Mouse (Mus musculus) cerebellum, adult (tissue): ENCODE data around the gene Hmg20b.

Experiments
- ATAC-seq: cut with Nextera tagmentation; 2 replicates; pipeline ENCODE4 v1.9.2; 2017; ENCODE audit warnings: mild to moderate bottlenecking, moderate library complexity, mixed read lengths; ENCODE audit not compliant: insufficient number of reproducible peaks, low FRiP score, low TSS enrichment

The Hmg20b gene

DNA sequence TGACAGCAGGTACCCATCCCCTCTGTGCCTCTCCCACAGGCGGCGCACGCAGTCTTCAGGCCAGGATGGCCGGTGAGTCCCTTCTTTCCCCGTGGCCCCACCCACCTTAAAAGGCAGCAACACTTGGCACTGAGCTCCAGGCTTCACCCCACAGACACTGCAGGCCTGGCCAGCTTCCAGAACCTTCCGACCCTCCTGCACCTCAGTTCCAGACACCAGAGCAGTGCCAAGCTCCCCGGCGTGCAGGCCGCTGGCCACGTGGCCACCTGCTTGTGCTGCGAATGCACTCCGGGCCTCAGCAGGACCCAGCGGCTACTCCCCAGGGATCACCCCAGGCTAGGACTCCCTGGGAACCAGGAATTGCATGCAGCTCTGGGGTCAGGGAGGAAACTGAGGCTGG, 36.7 kb downstream of the Hmg20b start:
- ATAC-seq, result no peak

DNA sequence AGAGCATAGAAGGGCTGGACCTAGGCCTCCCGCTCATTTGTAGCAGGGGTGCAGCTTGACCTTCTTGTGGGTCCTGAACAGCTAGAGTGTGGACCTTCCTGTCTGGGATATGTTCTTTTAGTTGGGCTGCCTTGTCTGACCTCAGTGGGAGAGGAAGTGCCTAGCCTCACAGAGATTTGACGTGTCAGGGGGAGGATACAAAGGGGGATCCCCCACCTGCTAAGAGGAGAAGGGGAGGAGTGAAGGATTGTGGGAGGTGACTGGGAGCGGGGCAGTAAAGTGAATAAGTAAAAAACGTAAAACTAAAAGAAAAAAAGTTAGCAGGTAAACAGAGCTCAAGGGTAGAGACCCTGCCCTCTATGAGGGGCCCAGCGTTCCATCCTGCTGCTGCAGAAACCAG, 40.7 kb downstream of the Hmg20b start:
- no peak for ATAC-seq

DNA sequence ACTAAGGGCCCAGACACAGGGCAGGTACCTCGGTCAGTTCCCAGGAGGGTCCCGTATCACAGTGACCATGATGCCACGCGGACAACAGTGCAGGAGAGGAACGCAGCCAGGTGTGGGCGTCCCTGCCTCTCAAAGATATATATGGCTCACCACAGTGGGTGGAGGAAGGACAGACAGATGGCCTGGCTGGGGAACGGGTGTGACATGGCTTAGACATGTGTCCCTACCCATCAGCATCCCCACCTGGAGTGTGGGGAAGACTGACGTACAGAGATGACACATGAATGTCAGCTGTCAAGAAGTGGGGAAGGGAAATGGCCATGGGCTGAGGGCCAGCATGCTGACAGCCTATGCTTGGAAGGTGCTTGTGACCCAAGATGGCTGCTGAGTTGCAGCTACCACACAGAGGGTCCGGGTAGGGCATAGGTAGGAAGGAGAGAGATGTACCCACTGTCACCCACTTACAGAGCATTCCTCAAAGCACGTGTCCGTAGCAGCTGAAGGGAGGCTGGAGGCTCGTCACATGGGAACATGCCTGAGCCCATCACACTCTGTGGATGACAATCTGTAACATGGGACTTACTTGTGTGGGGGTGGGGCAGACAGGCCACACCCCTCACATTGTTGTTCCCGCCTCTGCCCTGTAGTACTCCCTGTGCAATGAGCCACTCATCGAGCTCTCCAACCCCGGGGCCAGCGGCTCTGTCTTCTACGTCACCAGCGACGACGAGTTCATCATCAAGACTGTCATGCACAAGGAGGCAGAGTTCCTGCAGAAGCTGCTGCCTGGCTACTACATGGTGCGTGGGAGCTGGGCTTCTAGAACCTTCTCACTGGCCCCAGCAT, 43.2 kb downstream of the Hmg20b start:
- ATAC-seq, result no peak

DNA sequence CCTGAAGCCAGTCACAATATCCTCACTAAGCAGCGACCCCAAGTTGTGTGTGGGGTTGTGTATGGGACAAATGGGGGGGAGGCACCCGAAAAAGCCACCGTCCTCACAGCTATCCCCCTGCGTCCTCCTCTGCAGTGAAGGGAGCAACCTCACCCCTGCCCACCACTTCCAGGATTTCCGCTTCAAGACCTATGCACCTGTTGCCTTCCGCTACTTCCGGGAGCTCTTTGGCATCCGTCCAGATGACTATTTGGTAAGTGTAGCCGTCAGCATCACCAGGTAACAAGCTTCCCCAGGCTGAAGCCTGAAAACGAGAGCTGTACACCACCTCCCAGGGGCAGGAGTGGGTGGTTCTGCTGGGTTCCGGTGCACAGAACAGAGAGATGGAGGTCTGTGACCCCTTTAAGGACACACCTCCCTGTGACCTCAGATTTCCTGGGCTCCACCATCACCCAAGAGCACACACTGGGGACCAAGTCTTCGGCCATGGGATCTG, 44.1 kb downstream of the Hmg20b start:
- ATAC-seq, result no peak

DNA sequence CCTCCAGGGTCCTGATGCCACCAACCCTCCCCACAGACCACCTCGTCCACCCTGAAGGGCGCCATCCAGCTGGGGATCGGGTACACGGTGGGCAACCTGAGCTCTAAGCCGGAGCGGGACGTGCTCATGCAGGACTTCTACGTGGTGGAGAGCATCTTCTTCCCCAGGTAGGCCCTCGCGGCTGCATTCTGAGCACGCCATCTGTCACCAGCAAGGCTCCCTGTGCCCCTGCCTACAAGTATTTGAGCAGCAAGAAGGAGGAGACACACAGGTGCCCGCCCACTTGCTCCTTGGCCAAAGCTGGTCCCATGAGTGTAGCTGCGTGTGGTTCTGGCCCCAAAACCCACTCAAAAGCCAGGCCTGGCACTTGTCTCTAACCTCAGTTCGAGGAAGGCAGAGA, 44.6 kb downstream of the Hmg20b start:
- ATAC-seq, result no peak

DNA sequence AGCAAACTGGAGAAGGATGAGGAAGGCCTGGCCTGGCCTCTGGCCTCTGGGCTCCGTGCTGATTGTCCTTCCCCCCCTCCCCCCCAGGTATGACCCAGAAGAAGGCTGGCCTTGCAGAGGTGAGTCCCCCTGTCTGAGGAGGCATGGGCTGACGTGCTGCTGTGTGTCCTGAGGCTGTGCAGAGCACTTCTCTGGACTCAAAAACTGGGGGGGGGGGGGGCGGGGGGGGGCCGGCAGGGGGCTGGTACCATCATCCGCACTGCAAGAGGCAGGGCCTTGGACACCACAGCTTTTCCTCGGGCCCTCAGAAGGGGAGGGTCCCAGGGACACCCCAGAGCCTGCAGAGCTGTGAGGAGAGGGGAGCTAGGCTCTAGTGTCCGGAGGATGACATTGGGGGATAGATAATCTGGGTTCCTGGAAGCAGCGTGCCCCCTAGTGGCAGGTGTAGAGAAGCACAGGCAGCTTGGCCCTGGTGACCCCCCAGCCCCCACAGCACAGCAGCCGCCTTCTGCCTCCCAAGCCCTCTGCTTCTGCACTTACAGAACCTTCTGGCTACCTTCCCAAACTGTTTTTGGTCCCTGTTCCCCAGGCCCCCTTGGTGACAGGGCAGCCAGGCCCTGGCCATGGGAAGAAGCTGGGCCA, 45.6 kb downstream of the Hmg20b start:
- ATAC-seq, result no peak

DNA sequence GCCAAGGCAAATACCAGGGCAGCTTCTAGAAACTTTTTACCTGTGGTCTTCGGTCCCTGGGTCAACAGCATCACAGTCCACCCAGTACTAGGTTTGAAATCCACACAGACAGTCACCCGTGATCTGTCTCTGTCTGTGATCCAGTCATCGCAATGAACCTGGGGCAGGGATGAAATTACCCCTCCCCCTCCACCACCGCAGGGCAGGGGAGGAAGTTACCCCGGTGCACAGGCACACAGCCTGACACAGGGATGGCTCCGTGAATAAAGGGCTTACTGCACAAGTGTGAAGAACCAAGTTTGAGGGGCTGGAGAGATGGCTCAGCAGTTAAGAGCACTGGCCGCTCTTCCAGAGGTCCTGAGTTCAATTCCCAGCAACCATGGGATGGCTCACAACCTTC, 46.5 kb downstream of the Hmg20b start:
- no peak for ATAC-seq

DNA sequence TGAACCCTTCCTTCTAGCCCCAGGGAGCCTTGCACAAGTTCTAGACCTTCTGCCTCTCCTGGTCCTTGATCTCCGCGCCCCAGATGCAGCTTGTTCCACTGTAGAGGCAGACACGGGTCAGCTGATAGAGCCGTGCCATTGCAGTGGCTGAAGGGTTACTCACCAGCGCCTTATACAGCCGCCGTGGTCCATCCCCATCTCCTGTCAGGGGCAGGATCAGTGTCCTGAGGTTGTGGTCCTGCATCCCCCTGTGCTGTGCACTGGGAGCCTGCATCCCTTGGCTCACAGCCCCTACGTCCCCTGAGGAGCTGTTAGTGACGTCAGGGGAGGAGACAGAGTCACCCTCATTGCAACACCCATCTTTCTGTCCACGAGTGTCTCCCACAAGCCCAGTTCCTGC, 47.0 kb downstream of the Hmg20b start:
- ATAC-seq, result no peak

DNA sequence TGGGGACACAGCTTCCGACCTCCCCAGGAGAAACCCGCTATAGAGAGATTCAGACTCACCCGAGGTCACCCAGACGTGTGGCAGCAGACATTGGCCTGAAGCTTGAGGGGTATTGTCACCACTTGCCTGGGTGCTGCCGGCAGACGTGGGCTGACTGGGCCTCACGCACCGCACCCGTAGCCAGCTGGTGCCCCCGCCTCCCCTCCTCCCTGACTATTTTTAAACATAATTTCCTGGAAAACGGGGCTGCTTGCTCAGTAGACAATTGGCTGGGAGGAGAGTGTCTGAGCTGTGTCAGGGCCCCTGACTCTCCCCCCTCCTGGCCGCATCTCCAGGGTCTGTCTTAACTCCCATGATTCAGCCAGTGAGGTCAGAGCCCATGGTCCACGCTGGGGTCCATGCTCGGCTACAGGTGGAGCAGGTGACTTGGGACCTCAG, 47.5 kb downstream of the Hmg20b start:
- no peak for ATAC-seq

DNA sequence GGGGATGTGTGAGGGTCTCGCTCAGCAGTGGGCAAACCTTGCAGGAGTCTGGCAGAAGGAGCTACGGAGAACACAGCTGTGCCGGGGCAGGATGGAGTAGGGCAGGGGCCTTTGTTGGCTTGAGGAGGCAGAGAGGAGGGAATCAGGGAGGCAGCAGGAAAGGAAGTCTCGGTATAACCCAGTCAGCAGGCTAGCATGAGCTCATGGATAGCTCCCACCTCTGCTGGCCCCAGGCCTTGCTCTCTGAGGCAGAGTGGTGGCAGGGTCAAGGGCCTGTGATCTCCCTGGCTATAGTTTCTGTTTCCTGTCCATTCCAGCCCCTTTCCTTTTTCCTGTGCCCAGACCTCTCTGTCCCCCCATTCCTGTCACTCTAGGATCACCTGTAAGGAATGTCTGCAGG, 48.0 kb downstream of the Hmg20b start:
- no peak for ATAC-seq

DNA sequence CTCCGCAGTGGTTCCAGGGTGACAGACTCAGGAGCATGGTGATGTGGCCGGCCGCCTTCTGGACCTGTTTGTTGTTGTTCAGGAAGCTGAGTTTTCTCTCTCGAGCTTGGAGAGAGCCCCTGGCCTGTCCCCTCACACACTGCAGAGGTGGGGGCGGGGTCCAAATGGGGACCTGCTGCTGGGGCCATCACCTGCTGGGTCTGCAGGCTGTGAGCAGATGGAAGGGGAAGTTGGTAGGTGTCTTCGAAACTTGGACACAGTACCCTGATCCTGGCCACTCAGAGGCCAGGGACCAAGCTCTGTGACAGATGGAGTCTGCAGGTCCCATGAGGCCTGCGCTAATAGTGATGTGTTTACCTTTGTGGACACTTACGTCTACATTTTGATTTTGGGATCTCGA, 49.0 kb downstream of the Hmg20b start:
- ATAC-seq, result no peak

DNA sequence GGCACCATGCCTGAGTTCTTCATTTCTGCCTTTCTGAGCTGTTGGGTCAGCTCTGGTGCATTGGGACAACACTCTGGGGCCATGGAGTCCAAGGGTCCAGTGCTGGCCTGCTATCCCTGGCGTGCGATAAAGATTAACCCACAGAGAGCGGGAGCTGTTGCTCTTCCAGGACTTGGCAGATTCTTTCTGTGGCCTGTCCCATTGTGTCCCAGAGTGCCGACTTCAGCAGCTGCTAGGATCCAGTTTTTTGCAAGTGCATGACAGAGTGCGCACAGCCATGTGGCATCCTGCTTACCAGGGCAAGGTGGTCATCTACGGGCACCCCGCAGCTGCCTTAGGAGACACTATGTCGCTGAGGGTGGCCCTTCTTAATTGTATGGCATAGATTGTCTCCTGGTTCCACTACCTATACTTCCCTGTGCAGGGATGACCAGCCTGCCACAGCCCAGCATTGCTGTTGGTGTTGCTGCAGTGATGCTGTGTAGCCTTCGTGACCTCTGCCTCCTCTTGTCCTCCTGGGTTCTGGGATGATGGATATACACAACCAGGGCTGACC, 49.9 kb downstream of the Hmg20b start:
- no peak for ATAC-seq

DNA sequence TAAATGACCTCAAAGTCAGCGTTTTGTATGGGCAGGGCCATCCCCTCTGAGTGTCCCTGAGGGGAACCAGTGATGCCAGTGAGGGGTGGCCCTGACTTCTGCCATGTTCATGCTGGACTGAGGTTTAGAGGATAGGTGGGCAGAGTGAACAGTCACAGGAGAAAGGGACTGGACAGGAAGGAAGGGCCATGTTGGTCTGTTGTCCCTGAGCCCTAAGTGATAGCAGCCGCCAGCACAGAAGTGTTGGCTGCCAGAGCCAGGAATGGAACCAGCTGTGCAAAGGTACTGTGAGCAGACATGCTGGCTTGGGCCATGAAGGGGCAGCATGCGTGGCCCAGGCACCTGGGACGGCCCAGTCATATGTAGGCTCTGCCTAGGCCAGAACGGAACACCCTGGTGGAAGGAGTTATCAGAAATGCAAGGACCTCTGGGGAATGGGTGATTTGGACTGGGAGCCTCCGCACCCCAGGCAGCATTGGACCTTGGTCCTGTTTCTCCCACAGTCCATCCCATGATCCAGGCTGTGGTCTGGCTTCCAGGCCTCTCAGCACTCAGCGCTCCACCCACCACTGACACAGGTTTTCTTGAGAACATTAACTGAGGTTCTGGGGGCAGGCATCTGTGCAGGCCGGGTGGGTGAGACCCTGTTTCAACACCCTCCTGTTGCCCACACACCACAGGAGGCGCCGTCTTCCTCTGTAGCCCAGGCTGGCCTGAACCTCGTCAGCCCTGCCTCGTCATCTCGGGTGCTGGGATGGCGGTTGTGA, 50.5 kb downstream of the Hmg20b start:
- ATAC-seq, result no peak

DNA sequence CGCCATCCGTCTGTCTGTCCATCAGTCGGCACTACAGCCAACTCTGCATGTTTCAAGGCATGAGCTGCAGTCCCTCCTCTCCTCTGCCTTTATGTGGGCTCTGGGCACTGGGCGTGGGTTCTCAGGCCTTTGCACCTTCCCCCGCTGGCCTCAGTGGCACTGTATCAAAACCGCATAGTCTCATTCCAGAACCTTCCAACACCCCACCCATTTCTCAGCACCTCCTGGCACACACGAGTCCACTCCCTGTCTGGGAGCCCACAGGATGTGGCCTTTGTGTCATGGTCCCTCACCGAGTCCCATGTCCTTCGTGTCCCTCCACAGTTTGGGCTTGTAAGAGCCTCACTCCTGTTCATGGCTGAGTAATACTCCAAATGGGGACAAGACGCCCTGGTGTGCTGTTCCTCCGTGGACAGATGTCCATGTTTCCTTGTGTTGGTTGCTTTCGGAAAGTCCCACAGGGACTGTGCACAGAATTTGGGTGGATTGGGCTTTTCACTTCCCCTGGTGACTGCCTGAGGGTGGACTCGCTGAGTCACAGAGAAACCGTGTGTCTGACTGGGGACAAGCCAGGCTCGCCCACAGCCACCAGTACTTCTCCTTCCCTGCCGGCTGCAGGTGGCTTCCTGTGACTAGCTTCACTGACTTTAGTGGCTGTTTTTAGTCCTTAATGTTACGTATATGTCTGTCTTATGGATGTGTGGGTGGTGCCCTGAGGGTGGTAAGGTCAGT, 51.7 kb downstream of the Hmg20b start:
- ATAC-seq, result no peak

DNA sequence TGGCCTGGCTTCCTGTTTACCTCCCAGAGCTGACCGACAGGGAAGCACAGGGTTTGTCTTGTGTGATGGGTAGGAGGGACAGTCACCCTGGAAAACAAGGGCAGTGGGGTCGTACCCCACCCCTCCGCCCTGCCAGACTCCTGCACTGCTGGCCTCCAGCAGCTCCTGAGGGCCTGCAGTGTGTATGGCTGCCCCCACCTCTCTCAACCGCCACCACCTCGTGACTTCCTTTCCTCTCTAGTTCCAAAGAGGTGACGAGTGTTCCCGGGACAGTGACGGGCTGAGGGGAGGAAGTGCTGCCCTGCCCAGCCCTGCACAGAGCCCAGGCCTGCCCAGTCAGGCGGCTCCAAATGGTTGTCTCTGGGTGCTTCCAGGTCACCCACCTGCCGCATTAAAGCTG, 52.4 kb downstream of the Hmg20b start:
- ATAC-seq, result no peak

DNA sequence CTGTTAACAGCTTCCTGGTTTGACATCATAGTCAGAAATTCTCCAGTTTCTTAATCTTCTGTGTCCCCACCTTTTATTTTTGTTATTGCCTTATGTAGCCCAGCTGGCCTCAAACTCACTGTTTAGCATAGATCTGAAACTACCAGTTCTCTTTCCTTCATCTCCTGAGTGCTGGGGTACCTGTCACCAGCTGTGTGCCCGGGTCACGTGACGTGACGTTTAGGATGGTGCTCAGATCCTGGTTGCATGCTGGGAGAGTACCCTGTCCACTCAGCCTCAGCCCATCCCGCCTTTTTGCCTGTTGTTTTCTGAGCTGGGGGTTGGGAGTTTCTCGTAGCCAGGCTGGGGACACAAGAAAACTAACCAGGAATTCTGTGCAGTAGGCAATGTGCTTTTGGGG, 53.0 kb downstream of the Hmg20b start:
- no peak for ATAC-seq
